ENCODE assay signal across 8 mouse cellular contexts in genomic region chr13:12105830-12106628, GRCm38 (mm10). TPM values are rescaled to one million over a fixed set of nuclear protein-coding genes. Genes with fewer than 3 reads are reported as not detected.
DNase-seq lines count a peak whose midpoint lies in the region; ATAC-seq and TF ChIP-seq lines count a peak whose summit lies in the region.

No protein-coding gene starts in this region.

- peak overlapping the region; percentile 66 for H3K9ac ChIP-seq in hindbrain, postnatal 0 days (replicated peaks; ENCODE audit: low read length)

- no peaks in the 10 kb centered on the region for H3K36me3 ChIP-seq in forebrain, embryonic 10.5 days (replicated peaks)
- H3K36me3 ChIP-seq in hindbrain, postnatal 0 days (ENCODE audit: insufficient read depth, low read length) = no peaks in the 10 kb centered on the region

- TF ChIP-seq CTCF in hindbrain, postnatal 0 days (IDR thresholded peaks at IDR 0.05; ENCODE audit: low read depth) = 0 out of 2 replicates have a peak, but pooled peaks have one; percentile 14
- TF ChIP-seq CTCF in olfactory bulb, adult 2 months (IDR thresholded peaks at IDR 0.05; ENCODE audit: insufficient read depth, low read depth, low read length) = no peak

- TF ChIP-seq POLR2A in olfactory bulb, adult 2 months (IDR thresholded peaks at IDR 0.05; ENCODE audit: insufficient read depth, low read depth, low read length) = no peak

- peaks cover 65% of the 10 kb centered on the region for H3K27me3 ChIP-seq in forebrain, embryonic 10.5 days (ENCODE audit: poor library complexity, severe bottlenecking)
- H3K27me3 ChIP-seq in hindbrain, postnatal 0 days (ENCODE audit: insufficient read depth, low read length) = no peaks in the 10 kb centered on the region

- under 1% methylated on average over 67 of the region's 67 CpGs for WGBS in forebrain, embryonic 10.5 days
- WGBS in hindbrain, postnatal 0 days = under 1% methylated on average over 67 of the region's 67 CpGs
- WGBS in olfactory bulb, adult 2 months = under 1% methylated on average over 66 of the region's 67 CpGs

- peak overlapping the region; percentile 67 for H3K4me2 ChIP-seq in hindbrain, postnatal 0 days (ENCODE audit: low read depth, low read length)

- peak; percentile 19 for DNase-seq in kidney, adult 18-20 months
- DNase-seq in kidney, adult 9 months = no peak
- peak; percentile 7 to 14 for DNase-seq in adrenal gland, postnatal 4 days (ENCODE audit: low spot score in 2 of 2)
- DNase-seq in forebrain, embryonic 10.5 days (ENCODE audit: extremely low spot score, low spot score) = peak; percentile 51
- peak; percentile 79 for DNase-seq in hindbrain, postnatal 0 days (ENCODE audit: low spot score)
- peak; percentile 12 for DNase-seq in liver
- DNase-seq in gastrocnemius, adult 18-20 months (ENCODE audit: low spot score) = no peak

- H3K4me1 ChIP-seq in forebrain, embryonic 10.5 days = peaks cover 19% of the 10 kb centered on the region
- peaks cover 2% of the 10 kb centered on the region; the same call in 1 of the 2 replicates for H3K4me1 ChIP-seq in hindbrain, postnatal 0 days (ENCODE audit: insufficient read depth, low read length)
- H3K4me1 ChIP-seq in olfactory bulb, adult 2 months (ENCODE audit: control insufficient read depth, insufficient read depth, low read length) = peaks cover 10% of the 10 kb centered on the region

- ATAC-seq in hindbrain, postnatal 0 days = peak; percentile 78

- H3K27ac ChIP-seq in forebrain, embryonic 10.5 days = peak overlapping the region; percentile 77
- peak overlapping the region; percentile 79 for H3K27ac ChIP-seq in hindbrain, postnatal 0 days
- H3K27ac ChIP-seq in olfactory bulb, adult 2 months (ENCODE audit: insufficient read depth, low read depth, low read length) = peak overlapping the region; percentile 70

- no peaks in the 10 kb centered on the region for H3K9me3 ChIP-seq in forebrain, embryonic 10.5 days
- H3K9me3 ChIP-seq in hindbrain, postnatal 0 days (ENCODE audit: low read length) = no peaks in the 10 kb centered on the region

- peak overlapping the region; percentile 74 for H3K4me3 ChIP-seq in forebrain, embryonic 10.5 days
- peak overlapping the region; percentile 69 for H3K4me3 ChIP-seq in hindbrain, postnatal 0 days (ENCODE audit: low read length)
- peak overlapping the region; percentile 73 for H3K4me3 ChIP-seq in olfactory bulb, adult 2 months (ENCODE audit: insufficient read depth, low read depth, low read length)

RNA-seq across cellular contexts. Expression of gene Ryr2, which starts 0.7 kb away (rescaled TPM):
- 10 to 100 TPM; 15.4 to 16.9 TPM for total RNA-seq in adrenal gland, postnatal 4 days (2021)
- 0.14 and 0.19 TPM in 2 replicates for polyA plus RNA-seq in forebrain, embryonic 10.5 days (2016; fragmentation: Nextera tagmentation; extraction: Ambion mirVana)
- total RNA-seq in hindbrain, postnatal 0 days (2014; rRNA removed) = 22.3 and 29.8 TPM in 2 replicates
- 3.8 and 4.7 TPM in 2 replicates for polyA plus RNA-seq in hindbrain, postnatal 0 days (2015; fragmentation: Nextera tagmentation; extraction: Ambion mirVana)
- polyA plus RNA-seq in olfactory bulb, adult 2 months (2012; ENCODE audit: insufficient read depth, insufficient read length, low replicate concordance, missing spikeins) = 51.1 and 196 TPM in 2 replicates
- under 1 TPM; 0.16 to 0.45 TPM for total RNA-seq in gastrocnemius, adult 18-20 months (2021)

Comparison
In these comparisons a context has a peak if more than half of its experiments do, and no peak if none do; other contexts are left out.
1. DNase-seq: peak in kidney, adult 18-20 months (single experiment), adrenal gland, postnatal 4 days (2 of 2), forebrain, embryonic 10.5 days (single experiment), hindbrain, postnatal 0 days (single experiment) and liver (single experiment); none in kidney, adult 9 months (single experiment) and gastrocnemius, adult 18-20 months (single experiment).
2. RNA of gene Ryr2, which starts 0.7 kb away (total RNA-seq): 22.3 to 29.8 TPM in hindbrain, postnatal 0 days and 15.4 to 16.9 TPM in adrenal gland, postnatal 4 days; 0.16 to 0.45 TPM in gastrocnemius, adult 18-20 months; every median in the first group is over 10 times any median in the second.
3. Peak in every context shown above with its lines, with median percentiles within 50 percentile points of each other: H3K27ac ChIP-seq and H3K4me3 ChIP-seq.